Mouse (Mus musculus) cerebellum, postnatal 10 days (tissue): Measurements from ENCODE around the gene Allc.

Experiments used
- DNase-seq, 2 experiments: peaks; one replicate each; pipeline ENCODE4 v3.0.0; 2021; ENCODE audit warnings: mixed read lengths in 2 of 2

Allc gene

DNA sequence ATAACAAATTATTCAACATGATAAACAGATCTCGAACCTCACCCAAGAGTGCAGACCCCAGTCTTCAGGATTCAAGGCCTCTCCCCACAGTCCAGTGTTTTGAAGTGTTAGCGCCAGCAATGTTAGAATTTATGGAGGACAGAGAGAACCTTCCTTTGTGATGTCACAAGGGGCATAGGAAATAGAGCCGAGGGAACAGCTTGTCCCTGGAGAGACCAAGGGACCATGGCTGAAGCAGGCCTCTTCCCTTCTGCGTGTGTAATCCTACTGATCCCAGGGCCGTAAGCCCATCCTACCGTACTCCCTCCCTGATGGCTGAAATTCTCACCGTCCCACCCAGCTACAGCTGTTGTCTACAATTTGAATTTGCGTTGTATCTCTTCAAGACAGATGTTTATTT lies at the start of gene Allc:
Allc (minus strand) TSS at position 101 of the 400 bp plus-strand sequence.
- no peak for DNase-seq

DNA sequence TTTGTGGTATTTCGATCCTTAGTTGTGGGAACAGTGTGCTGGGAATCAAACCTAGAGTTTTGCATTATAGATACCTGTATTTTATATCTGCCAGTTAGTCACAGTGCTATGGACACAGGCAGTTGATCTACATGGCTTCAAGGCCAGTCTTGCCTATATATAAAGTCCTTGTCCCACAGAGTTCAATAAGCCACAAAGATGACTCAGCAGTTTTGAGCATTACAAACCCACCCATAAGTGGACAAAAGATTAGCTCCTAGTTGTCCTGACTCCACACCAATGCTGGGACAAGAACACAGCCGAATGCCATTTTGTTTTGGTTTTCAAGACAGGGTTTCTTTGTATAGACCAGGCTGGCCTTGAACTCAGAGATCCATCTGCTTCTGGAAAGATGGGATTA lies 46.1 kb upstream of the Allc start:
- no peak for DNase-seq

DNA sequence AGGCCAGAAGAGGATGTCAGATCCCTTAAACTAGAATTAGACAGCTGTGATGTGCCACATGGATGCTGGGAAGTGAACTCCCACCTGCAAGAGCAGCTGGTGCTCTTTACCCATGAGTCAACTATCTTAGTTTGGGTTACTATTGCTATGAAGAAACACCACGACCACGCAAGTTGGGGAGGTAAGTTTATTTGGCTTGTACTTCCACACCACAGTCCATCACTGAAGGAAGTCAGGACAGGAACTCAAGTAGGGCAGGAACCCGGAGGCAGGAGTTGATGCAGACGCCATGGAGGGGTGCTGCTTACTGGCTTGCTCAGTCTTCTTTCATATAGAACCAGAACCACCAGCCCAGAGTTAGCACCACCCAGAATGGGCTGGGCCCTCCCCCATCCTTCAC lies 44.8 kb upstream of the Allc start:
- no peak for DNase-seq

DNA sequence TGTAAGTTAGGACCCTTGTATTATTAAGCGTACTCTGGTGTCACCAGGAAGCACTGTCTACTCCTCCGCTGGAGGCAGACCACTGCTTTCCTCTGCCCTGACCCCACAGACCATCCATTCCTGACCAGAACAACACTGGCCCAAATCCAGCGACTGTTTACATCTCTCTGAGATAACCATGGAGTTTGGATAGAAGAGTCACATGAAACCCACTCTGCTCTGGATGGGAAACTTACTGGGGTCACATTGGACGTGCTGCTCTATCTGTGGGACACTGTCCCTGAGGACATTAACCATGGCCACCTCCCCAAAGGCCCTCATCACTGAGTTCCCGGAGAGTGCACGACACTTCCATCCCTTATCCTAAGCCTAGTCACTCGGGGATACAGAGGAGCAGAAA lies 43.1 kb upstream of the Allc start:
- no peak for DNase-seq

DNA sequence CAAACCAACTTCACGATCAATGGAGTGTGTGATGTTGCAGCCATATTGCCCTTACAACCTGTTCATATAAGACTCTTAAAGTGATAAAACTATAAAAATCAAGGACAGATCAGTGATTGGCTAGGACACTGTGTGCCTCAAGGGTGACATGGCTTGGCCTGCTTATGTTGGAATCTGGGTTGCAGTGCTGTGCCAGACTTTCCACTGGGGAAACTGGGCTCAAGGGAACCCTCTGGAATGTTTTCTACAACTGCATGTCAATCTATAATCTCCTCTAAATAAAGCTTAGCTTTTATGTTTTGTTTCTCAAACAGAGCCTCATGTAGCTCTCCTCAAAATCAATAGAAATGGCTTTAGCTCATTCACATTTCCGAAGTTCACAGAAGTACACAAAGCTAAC lies 41.9 kb upstream of the Allc start:
- DNase-seq, result no peak

DNA sequence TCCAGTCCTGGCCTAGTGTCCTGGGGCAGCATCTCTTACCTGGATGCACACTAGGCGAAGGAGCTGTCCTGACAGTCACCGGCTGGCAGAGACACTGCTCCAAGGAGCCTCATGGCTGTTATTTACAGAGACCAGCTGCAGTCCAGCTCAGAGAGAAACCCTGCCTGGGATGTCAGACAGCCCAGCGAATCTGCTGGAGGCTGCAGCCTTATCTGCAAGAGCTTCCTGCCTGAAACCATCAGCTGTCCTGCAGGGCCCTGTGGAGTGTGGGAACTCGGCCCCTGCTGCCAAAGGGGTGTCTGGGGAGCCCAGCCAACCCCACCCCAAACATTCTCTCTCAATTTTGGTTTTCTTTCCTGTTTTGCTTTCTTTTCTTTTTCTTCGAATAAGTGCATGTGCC lies 40.9 kb upstream of the Allc start, which contains the start of gene Colec11:
Colec11 (minus strand) TSS at position 183 of the 400 bp plus-strand sequence.
- peak in 1 of 2 experiments; percentile 31 for DNase-seq

DNA sequence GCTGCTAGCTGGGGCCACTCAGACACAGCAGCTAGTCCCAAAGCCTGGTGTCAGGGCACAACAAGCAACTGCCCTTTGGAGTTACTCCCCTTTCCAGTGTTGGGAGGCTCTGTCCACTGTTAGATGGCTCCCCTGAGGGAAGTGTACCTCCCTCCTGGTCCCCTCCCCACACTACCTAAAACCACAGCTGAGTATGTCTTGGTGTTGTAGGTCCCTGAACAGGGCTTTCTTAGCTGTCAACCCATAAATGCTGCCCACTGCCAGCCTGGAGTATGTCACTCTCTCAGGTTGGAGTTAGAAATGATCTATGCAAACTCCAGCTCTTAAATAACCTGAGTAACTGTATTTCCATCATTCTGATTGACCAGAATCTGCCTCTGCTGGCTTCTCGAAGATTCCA lies 40.3 kb upstream of the Allc start:
- DNase-seq, result no peak

DNA sequence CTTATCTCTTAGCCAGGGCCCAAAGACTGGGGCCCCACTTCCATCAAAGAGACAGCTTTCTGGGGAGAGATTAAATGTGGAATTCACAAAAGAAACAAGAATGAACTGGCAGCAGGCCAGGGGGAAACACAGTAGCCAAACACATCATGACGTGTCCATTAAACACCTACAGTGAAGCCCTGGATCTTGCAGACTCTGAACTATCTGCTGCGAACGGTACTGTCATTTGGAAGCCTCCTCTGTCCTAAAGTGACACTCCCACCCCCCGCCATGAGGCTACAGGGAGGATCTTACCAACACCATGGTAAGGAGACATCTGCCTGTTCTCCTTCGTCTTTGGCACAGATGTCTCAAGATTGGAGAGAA lies 39.8 kb upstream of the Allc start:
- peak; percentile 30 to 37 for DNase-seq

DNA sequence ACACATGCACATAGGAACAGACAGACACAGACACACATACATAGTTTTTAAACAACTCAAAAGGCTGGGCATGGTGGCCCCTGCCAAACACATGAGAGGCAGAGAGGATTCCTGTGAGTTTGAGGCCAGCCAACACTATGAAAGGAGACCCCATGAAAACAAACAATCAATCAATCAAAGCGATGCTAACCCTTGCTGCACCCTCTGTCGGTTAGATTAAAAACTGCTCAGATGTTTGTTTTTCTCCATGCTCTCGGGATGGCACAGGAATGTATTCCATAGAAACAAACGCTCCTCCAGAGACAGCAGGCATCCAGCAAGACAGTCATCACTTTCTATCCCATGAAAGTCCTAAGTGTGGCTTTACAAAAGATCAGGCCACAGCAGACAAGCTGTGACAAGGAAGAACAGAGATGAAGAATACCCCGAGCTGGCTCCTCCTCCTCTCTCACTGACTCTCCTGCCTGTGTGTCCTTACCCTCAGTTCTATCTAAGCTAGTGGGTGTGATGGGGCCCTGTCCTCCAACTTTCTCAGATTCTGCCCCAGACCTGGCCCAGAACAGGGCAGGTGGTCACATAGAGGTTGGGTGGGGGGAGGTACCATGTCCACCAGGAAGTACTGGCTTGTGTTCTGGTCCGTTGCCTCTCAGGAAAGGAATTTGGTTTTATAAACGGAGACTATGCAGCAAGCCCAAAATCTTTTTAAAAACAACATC lies 39.3 kb upstream of the Allc start:
- no peak for DNase-seq

DNA sequence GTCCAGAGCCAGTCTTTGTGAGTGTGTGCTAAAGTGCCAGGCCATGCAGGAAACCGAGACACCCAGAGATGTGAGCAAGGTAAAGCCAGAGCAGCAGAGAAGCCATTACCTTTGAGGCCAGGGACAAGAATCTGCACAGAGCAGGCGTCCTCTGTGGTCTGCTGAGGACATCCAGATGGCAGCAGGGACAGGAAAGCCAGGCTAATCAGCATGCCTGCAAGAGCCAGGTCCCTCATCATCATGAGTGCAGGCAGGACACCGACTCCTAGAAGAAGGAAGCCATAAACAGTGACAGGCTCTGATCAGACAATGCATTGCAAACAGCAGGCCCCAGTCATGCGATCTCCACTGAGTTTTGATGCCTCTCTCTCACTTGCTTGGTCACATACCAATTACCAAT lies 35.0 kb upstream of the Allc start:
- peak in 1 of 2 experiments; percentile 33 for DNase-seq

DNA sequence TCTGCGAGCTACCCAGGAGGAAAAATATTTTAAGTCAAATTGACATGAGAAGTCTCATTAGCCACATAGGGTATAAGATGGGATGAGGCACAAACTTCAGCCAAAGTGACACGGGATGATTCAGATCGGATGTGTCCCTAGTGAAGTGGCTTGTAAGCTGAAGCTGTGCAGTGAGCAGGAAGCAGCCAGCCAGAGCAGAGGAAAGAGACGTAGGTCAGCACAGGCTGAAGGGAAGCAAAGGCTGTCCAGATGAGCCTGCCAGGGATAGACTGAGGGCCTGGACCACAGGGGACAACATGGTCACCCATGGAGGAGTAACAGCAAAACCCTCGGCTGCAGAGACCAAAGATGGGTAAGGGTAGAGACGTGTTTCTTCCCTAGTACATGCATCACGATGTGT lies 32.1 kb upstream of the Allc start:
- no peak for DNase-seq

DNA sequence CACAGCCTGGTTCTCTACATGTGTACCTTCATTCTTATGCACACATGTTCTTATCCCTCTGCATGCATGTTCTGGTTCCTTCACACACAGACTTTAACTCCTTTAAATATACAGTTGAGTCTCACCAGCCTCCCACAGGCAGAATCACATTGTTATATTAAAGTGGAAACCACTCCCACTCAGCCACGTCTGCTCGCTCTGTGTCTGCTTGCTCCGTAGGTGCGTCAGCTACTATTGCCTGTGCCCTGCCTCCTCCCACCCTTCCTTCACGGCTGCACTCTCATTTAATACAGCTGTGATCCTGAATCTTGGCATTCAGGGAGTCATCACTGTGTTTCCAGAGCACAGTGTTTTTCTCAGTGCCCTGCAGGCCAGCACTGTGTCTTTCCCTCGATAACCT lies 30.1 kb upstream of the Allc start:
- DNase-seq, result no peak

DNA sequence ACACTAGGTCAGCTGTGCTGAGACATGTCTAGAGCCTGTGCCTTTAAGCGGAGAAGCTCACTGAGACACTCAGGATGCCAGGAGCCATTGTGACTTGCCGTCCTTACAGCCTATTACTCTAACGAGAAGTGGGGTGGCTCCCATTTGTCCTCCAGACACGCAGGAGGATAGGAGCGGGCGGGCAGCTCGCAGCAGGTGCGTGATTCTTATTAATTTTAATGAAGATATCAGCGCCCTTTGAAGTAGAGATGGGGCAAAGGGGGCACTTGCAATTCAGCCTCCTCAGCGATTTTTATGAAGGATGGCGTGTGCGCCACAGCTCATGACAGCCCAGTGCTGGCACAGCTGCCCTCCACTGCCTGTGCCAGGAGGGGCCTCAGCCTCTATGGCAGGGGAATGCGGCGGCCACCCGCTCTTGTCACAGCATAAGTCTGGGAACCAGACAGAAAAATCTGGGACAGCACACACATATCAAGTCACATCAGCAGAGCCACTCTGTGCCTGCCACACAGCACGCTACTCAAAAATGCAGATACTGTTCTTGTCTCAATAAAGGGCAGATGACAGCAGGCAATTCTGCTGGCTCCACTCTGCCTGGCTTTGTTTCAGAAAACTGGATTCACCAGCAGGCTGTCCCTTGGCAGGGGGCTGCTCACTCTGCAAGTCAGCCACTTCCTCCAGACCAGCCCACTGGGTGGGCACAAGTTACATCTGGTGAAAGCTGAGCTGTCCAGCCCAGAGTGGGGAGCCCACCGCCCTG lies 25.4 kb upstream of the Allc start:
- DNase-seq, result peak; percentile 82 to 87

DNA sequence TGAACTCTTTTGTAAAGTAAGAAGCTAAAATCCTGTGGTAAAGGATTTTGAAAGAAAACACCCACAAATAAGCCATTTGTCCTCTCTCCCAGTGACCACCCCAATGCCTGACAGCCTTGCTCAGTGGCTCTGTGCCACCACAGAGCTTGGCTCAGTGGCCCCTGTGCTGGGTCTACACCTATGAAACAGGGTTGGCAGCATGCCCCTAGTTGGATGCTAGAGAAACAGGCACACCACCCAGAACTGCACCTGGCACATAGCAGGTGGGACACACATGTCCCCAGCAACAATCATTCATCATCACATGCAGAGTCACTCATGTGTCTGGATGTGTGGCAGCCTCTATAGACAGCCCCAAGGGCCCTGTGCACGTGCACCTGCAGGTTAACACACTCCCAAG lies 21.2 kb upstream of the Allc start:
- peak; percentile 84 to 91 for DNase-seq

DNA sequence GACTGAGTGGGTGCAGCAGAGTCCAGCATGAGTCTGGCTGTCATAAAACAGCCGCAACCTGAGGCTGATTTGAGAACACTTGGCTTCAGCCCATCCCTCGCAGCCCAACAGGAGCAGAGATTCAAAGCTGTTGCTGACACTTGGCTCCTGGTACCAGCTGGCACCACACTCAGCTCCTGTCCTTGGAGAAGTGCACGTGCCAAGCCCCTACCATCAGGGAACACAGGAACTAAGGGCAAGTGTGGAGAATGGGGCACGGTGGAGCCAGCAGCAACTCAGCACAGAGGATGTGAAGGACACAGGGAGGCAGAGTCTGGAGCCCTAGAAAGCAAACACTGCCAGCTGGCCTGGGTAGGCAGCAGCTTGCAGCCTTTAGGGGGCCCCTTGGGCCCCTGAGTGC lies 19.9 kb upstream of the Allc start:
- DNase-seq, result peak; percentile 91 to 96

DNA sequence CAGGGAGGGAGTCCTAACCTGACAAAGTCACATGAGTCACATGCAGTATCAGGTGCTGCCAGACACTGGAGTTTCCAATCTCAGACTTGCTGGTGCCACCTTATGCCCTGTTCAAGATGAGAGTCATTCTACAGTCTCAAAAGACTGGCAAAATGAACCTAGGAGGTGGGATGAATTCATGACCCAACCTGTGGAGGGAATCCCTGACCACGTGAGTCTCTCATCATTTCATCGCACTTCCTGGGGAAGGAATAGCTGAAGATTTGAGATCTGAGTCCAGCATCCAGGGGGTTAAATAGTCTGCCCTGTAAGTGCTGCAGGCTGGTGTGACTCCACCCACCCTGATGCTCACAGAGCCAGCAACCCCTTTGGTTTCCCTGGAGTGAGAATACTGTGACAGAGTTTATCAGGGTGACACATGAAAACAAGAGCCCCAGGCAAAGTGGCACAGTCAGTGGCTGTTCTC lies 16.2 kb upstream of the Allc start:
- no peak for DNase-seq

DNA sequence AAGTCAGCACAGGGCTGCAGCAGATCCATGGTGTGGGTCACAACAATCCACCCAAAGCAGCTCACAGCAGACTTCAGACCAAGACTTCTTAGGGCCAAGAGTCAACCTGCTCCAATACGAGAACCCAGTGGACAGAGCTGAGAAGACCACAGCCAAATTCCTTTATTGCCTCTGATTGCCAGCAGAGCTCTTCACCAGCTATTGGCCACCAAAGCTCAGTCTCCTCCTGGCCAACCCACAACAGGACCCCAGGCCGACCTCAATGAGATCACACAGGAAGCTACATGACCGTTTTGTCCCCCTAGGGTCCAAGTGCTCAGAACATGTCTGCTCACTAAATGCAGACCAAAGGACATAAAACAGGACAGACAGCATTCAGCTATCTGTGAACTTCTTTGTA lies 15.8 kb upstream of the Allc start:
- no peak for DNase-seq

DNA sequence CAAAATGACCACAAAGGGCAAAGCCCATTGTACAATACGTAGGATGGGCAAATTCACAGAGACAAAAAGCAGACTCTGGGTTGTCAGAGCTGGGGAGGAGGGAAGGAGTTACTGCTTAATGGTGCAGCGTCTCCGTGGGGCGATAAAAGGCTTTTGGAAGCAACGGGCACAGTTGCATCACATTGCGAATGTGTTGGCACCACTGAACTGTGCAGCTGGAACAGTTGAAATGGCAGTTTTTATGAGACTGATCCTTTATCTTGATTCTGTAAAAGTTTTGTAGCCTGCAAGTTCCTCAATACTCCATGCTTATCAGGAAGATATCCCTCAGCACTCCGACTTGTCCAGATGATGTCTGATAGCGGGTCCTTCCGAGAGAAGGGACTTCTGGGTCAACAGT lies 15.4 kb upstream of the Allc start:
- DNase-seq, result no peak

DNA sequence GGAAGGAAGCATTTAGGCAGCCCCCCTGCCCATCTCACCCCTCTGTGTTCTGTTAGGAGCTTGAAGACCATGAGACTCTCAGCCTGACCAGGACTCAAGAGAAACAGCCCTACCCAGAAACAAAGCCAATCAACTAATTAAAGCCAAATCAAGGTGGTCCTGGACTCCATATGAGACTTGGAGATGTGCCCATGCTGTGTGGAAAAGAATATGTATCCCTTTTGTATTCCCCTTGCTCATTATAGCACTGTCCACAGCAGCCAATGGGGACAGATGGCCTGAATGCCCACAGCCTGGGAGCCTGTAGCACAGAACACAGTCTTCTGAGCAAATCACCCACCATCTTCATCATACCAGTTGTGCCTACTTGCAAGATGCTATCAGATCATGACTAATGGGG lies 14.5 kb upstream of the Allc start:
- DNase-seq, result peak in 1 of 2 experiments; percentile 34

DNA sequence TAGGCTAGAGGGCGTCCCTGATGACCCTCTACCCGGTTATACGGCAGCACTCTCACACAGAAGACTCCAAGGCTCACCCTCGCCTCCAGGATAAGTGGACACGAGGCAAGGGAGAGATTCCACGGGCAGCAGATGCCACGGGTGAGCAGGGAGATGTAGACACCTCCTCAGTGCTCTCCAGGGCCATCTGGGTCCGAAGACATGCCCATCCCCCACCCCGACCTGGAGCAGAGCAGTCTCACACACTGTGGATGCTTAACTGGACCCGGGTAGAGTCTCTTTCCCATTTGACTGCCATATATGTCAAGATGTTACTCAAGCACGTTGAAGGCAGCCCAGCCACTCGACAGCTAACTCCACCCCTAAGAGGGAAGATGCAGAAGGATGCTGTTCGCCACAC lies 8.1 kb upstream of the Allc start:
- DNase-seq, result peak; percentile 51 to 60

DNA sequence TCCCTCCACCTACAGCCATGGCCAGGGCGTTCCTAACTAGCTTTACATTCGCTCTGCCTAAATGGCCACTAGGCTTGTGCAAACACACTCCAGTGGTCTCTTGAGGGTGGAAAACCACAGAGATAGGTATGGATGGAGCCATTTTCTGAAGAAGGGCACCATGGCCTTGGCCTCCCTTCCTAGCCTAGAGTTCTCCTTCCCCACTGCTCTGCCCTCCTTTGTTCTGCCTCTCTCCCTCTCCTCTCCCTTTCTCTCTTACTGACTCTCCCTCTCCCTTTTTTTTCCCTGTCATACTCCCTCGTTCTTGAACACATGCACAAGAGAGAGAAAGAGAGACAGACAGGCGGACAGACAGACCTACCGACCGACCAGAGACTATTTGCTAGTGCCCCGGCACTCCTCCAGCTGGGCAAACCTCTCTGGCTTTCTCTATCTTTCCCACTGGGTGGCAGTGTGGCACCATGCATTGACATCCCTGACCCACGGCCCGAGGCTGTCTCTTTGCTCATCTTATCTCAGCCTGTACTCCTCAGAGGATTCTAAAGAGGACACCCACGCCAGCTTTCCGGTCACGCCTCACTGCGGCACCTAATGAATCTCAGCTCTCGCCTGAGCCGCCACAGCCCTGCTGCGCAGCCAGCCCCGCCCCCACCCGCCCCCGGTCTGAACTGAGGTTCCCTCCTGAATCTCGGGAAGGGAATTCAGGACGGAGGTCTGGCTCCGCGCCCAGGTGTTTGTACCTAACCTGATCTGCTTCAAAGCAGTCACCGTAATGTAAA lies 7.0 kb upstream of the Allc start:
- DNase-seq, result peak; percentile 96 to 97

DNA sequence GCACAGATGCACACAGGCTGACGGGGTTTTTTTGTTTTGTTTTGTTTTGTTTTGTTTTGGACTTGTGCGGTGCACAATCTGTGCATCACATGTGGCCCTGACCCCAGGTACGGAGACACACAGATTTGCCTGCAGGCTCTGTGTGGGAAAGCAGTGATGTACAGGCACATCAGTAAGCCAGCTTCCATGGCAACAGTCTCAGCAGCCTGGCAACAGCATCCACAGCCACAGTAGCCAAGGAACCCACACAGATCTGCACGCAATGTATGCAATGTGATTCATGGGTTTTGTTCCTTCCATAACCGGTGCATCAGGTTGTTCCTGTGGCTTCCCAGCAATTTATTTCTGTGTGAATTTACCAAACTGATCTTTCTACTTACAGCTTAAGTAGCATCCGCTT lies 5.6 kb upstream of the Allc start:
- DNase-seq, result no peak

DNA sequence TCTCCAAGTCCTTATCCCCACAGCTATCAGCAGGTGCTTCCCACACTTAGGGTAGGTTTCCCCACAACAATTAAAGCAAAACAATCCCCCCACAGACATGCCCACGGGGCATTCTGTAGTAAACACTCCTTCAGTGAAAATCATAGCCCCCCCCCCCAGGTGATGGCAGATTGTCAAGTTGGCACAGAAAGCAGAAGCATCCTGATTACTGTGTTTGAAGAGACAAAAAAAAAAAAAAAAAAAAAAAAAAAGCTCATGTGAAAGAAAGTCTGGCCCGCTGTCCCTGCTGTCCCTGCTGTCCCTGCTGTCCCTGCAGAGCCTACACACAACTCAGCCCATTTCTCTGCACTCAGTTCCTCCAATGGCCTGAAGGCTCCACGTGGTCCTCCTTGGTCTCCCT lies 1.7 kb upstream of the Allc start:
- DNase-seq, result peak; percentile 61 to 62

DNA sequence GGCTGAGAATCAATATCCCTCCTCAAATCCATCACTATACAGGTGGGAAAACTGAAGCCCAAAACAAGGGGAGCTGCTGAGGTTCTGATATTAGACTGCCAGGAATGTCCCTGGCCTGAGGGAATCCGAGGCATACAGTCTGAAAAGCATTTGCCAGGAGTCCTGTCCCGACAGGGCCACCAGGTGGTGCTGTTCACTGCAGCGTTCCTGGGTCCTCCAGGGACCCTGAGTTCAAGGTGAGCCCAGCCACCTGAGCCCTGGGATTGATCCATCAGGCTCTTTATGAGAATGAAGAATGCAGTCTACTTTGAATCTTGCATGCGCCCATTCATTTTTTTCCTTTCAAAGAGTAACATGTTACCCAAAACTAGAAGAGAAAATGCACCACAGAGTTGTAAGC lies 3.2 kb downstream of the Allc start:
- DNase-seq, result peak; percentile 51 to 60
